Mouse (Mus musculus) cortical plate, adult 2 months (tissue): ENCODE measurements around the gene Gm13272.
A peak's percentile ranks its signal among the peaks of the same experiment; 100 is the strongest.

Source experiments
- CTCF ChIP-seq: fragments of 200-500 bp; IDR thresholded peaks from 2 replicates; pipeline ENCODE4 v1.5.1; 2011; ENCODE audit warnings: mild to moderate bottlenecking, control low read depth, low read length; ENCODE audit not compliant: insufficient read depth; ENCODE audit errors: extremely low read depth
- POLR2A ChIP-seq: fragments of 200-500 bp; IDR thresholded peaks from 2 replicates; pipeline ENCODE4 v1.6.1; 2011; ENCODE audit warnings: mild to moderate bottlenecking, low read length, control low read depth; ENCODE audit not compliant: insufficient read depth; ENCODE audit errors: extremely low read depth

DNA sequence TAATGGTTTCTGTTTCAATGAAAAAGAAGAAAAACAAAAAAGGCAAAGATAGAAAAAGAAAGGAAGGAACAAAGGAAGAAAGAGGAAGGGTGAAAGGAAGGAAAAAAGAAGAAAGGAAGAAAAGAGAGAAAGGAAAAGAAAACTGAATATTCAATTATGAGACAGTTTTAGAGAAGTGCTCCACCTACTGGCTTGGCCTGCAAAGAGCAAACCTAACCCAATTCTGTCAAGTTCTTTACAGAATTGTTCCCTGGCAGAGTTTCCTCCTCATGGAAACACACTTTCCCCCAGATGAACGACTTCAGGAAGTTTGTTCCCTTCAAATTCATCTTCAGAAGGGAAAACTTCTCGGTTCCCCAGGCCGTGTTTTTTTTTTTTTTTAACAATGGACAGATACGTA is 43.3 kb downstream of the Gm13272 start:
- TF ChIP-seq CTCF (peak; percentile 29; the same call in 1 of the 2 replicates), POLR2A (no peak)
